16 mouse cellular contexts compared by ENCODE assay signal in the genomic region with DNA sequence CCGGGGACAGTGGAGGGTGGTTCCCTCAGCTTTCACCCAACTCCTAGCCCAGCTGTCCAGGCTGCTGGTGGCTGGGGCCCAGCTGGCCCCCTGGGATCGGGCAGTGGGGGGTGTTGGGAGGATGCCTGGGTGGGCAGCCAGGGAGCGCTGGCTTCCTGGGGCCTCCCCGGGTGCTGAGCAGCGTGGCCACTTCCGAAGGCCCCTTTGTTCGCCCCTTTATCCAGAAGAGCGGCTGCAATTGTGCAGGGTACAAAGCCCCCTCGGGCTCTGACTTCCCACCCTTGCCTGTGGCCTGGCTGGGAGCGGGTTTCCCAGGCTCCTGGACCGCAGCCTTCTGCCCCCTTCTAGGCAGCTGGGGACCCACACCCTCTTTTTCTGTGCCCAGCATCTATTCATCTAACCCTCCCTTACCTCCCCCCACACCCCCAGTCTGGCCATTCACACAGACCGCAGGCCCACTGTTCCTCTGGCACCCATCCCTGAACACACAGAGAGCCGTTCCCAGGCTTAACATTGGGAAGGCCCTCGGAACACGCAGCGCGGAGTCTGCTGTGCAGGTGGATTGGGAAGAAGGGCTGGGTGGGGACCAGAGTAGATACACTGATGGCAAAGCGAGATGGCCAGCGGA. TPM values are rescaled to one million over a fixed set of nuclear protein-coding genes. Genes with fewer than 3 reads are reported as not detected.
A peak's percentile ranks its signal among the peaks of the same experiment; 100 is the strongest.
DNase-seq lines count a peak whose midpoint lies in the region; ATAC-seq lines count a peak whose summit lies in the region.
"Had no signal": no experiment of that assay in that cellular context is flagged by ENCODE, and none has a peak within 500 bp of the region (broad histone marks: within the 10 kb centered on the region; RNA-seq: fewer than 3 reads in every experiment).

No protein-coding gene starts in this region.

- no peaks in the 10 kb centered on the region for H3K36me3 ChIP-seq in embryonic facial prominence, embryonic 10.5 days (replicated peaks)
- no peaks in the 10 kb centered on the region for H3K36me3 ChIP-seq in forebrain, embryonic 15.5 days
- H3K36me3 ChIP-seq in midbrain, embryonic 12.5 days = no peaks in the 10 kb centered on the region
- H3K36me3 ChIP-seq in liver, embryonic 12.5 days = no peaks in the 10 kb centered on the region
- H3K36me3 ChIP-seq: embryonic facial prominence, embryonic 13.5 days had no signal

- H3K27ac ChIP-seq in embryonic facial prominence, embryonic 10.5 days (replicated peaks) = peak overlapping the region; percentile 63
- H3K27ac ChIP-seq in forebrain, embryonic 15.5 days (replicated peaks) = peak overlapping the region; percentile 80
- peak overlapping the region; percentile 73 for H3K27ac ChIP-seq in midbrain, embryonic 12.5 days (replicated peaks)
- no peak overlapping the region for H3K27ac ChIP-seq in liver, embryonic 12.5 days
- H3K27ac ChIP-seq: embryonic facial prominence, embryonic 13.5 days had no signal

- peaks cover 26% of the 10 kb centered on the region for H3K4me1 ChIP-seq in embryonic facial prominence, embryonic 10.5 days
- peaks cover 58% of the 10 kb centered on the region for H3K4me1 ChIP-seq in forebrain, embryonic 15.5 days
- peaks cover 48% of the 10 kb centered on the region for H3K4me1 ChIP-seq in midbrain, embryonic 12.5 days
- H3K4me1 ChIP-seq in liver, embryonic 12.5 days = no peaks in the 10 kb centered on the region

- H3K4me2 ChIP-seq in forebrain, embryonic 15.5 days (replicated peaks) = no peak overlapping the region
- 0 out of 2 replicates have a peak overlapping the region, but pooled peaks have one; percentile 6 for H3K4me2 ChIP-seq in midbrain, embryonic 12.5 days (replicated peaks)
- no peak overlapping the region for H3K4me2 ChIP-seq in liver, embryonic 12.5 days
- H3K4me2 ChIP-seq: embryonic facial prominence, embryonic 13.5 days had no signal

- peak; percentile 68 to 76 for DNase-seq in layer of hippocampus, postnatal 10 days (ENCODE audit: low spot score in 2 of 2)
- no peak for DNase-seq in layer of hippocampus, adult 8-10 months (ENCODE audit: low spot score in 2 of 2)
- DNase-seq in embryonic facial prominence, embryonic 10.5 days (ENCODE audit: low spot score) = no peak
- no peak for DNase-seq in gastrocnemius, adult 8-10 months (ENCODE audit: low spot score in 2 of 2)
- DNase-seq: gastrocnemius, postnatal 10 days; kidney, adult 9 months; lung, adult 2 months; thymus, adult 18-20 months had no signal

- H3K4me3 ChIP-seq in embryonic facial prominence, embryonic 10.5 days = no peak overlapping the region
- no peak overlapping the region for H3K4me3 ChIP-seq in forebrain, embryonic 15.5 days
- H3K4me3 ChIP-seq in midbrain, embryonic 12.5 days = no peak overlapping the region
- no peak overlapping the region for H3K4me3 ChIP-seq in liver, embryonic 12.5 days
- H3K4me3 ChIP-seq: embryonic facial prominence, embryonic 13.5 days had no signal

- 44% methylated on average over 19 of the region's 19 CpGs for WGBS in embryonic facial prominence, embryonic 10.5 days
- 15% methylated on average over 19 of the region's 19 CpGs for WGBS in forebrain, embryonic 15.5 days
- WGBS in midbrain, embryonic 12.5 days = 27% methylated on average over 16 of the region's 19 CpGs
- 59% methylated on average over 19 of the region's 19 CpGs for WGBS in liver, embryonic 12.5 days (ENCODE audit: insufficient replicate concordance)

- ATAC-seq in forebrain, embryonic 15.5 days (replicated peaks) = peak; percentile 66
- ATAC-seq in midbrain, embryonic 12.5 days (ENCODE audit: low FRiP score, low read depth) = peak; percentile 85
- no peak for ATAC-seq in liver, embryonic 12.5 days
- ATAC-seq in megakaryocyte-erythroid progenitor cell, adult 5-6 weeks (replicated peaks; ENCODE audit: low FRiP score, low TSS enrichment, poor library complexity, severe bottlenecking) = no peak

- H3K9ac ChIP-seq in forebrain, embryonic 15.5 days (replicated peaks) = peak overlapping the region; percentile 4; the same call in 1 of the 2 replicates
- peak overlapping the region; percentile 21; the same call in 1 of the 2 replicates for H3K9ac ChIP-seq in midbrain, embryonic 12.5 days (replicated peaks)
- H3K9ac ChIP-seq in liver, embryonic 12.5 days = no peak overlapping the region
- H3K9ac ChIP-seq: embryonic facial prominence, embryonic 13.5 days had no signal

- peaks cover 99% of the 10 kb centered on the region for H3K27me3 ChIP-seq in embryonic facial prominence, embryonic 10.5 days (replicated peaks; ENCODE audit: low read depth, poor library complexity, severe bottlenecking)
- H3K27me3 ChIP-seq in forebrain, embryonic 15.5 days = no peaks in the 10 kb centered on the region
- H3K27me3 ChIP-seq in midbrain, embryonic 12.5 days = peaks cover 86% of the 10 kb centered on the region
- H3K27me3 ChIP-seq in liver, embryonic 12.5 days (replicated peaks) = peaks cover 69% of the 10 kb centered on the region

- H3K9me3 ChIP-seq in embryonic facial prominence, embryonic 10.5 days = no peaks in the 10 kb centered on the region
- H3K9me3 ChIP-seq in forebrain, embryonic 15.5 days = no peaks in the 10 kb centered on the region
- no peaks in the 10 kb centered on the region for H3K9me3 ChIP-seq in midbrain, embryonic 12.5 days
- H3K9me3 ChIP-seq in liver, embryonic 12.5 days (replicated peaks) = no peaks in the 10 kb centered on the region
- H3K9me3 ChIP-seq: embryonic facial prominence, embryonic 13.5 days had no signal

RNA-seq across cellular contexts. Expression of gene Rhcg, which starts 45.2 kb away (rescaled TPM):
- total RNA-seq in layer of hippocampus, postnatal 10 days (2021) = 1 to 10 TPM; 1.4 to 3.2 TPM
- total RNA-seq in layer of hippocampus, adult 8-10 months (2022) = 1 to 10 TPM in 1 of 4 experiments, under 1 TPM in 3; 0.59 to 2.7 (median 0.81) TPM
- 0.51 TPM in 1 of 2 replicates, not detected in the other for polyA plus RNA-seq in embryonic facial prominence, embryonic 10.5 days (2016; fragmentation: Nextera tagmentation; extraction: Ambion mirVana)
- polyA plus RNA-seq in forebrain, embryonic 15.5 days (2015; fragmentation: Nextera tagmentation; extraction: Ambion mirVana) = 1.8 and 3.9 TPM in 2 replicates
- 1.5 and 2.2 TPM in 2 replicates for polyA plus RNA-seq in midbrain, embryonic 12.5 days (2016; fragmentation: Nextera tagmentation; extraction: Ambion mirVana)
- total RNA-seq in gastrocnemius, adult 8-10 months (2022) = under 1 TPM in 1 of 4 experiments, not detected in 3; 0.15 TPM
- polyA plus RNA-seq in liver, embryonic 12.5 days (2016; fragmentation: Nextera tagmentation; extraction: Ambion mirVana) = not detected in 2 replicates
- total RNA-seq in megakaryocyte-erythroid progenitor cell, adult 5-6 weeks (2014; fragmentation: Nextera tagmentation) = not detected in 2 replicates
- total RNA-seq in megakaryocyte-erythroid progenitor cell, adult 5-6 weeks (2017) = not detected in 2 replicates
- total RNA-seq: CH12.LX; gastrocnemius, postnatal 10 days had no signal
- polyA plus RNA-seq: limb, embryonic 11.5 days; lung, adult 2 months; small intestine, adult 2 months had no signal

Comparison
In these comparisons a context has a peak if more than half of its experiments do, and no peak if none do; other contexts are left out.
1. DNase-seq: peak in layer of hippocampus, postnatal 10 days (2 of 2); none in layer of hippocampus, adult 8-10 months (0 of 2), embryonic facial prominence, embryonic 10.5 days (single experiment) and gastrocnemius, adult 8-10 months (0 of 2).
2. ATAC-seq: peak in forebrain, embryonic 15.5 days (single experiment) and midbrain, embryonic 12.5 days (single experiment); none in liver, embryonic 12.5 days (single experiment) and megakaryocyte-erythroid progenitor cell, adult 5-6 weeks (single experiment).